Mouse (Mus musculus) hematopoietic stem cell, adult 5-6 weeks (primary cell): ENCODE results near the gene Mmd2. TPM values are rescaled to one million over a fixed set of nuclear protein-coding genes. Genes with fewer than 3 reads are reported as not detected.
A peak's percentile ranks its signal among the peaks of the same experiment; 100 is the strongest.

Experiments
- ATAC-seq, 2 experiments: fragments of 125-278 bp in 1 of 2; replicated peaks in 1 of 2; 2 replicates each; pipeline ENCODE4 v1.8.0; 2016 to 2017; ENCODE audit warnings: inconsistent platforms in 2 of 2, mild to moderate bottlenecking in 2 of 2, moderate number of reproducible peaks in 2 of 2, low read depth in 1 of 2, moderate TSS enrichment in 1 of 2; ENCODE audit not compliant: low FRiP score in 2 of 2, poor library complexity in 2 of 2, severe bottlenecking in 2 of 2, insufficient read depth in 1 of 2, low TSS enrichment in 1 of 2
- total RNA-seq: library from RNA; stranded (forward); fragments of 172-1452, 232-1000 nt; gene quantifications from 2 replicates; pipeline ENCODE4 v1.2.3, GENCODE M21; 2017

Mmd2 gene
- total RNA-seq, 1 experiment from 2014 or later = not detected

GRCm38 (mm10) chr5:142616326-142616725, 7.7 kb upstream of the Mmd2 start:
- no peak for ATAC-seq

DNA sequence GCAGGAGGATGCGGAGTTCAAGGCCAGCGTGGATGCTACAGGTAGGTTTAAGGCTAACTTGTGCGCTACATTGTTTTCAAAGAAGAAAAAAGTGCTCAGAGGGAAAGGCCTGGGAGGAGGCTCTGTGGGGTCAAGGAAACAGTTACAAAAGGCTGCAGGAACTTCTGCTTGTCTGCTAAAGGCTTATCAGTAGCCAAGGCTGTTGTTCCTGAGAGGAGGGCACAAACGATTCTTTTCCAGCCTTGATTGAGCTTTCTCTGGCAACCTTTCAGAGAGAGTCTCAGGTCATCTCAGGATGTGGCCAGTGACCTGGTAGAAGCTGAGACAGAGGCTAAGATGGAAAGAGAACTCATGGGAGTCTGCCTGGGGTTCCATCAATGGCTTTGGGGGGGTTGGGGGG, 7.0 kb upstream of the Mmd2 start:
- no peak for ATAC-seq

DNA sequence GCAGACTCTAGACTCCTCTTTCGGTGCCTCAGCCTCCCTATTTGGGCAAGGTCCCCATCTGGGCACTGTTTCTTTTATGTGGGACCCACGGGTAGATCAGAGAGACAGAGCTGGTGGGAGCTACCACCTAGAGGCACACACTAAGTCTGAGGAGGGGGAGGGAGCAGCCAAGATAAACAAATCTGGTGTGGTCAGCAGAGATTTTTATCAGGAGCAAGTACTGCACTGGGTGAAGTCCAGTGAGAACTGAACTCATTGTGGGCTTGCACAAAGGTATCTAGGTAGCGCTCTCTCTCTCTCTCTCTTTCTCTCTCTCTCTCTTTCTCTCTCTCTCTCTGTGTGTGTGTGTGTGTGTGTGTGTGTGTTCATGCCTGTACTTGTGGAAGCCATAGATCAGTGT, 5.9 kb upstream of the Mmd2 start:
- no peak for ATAC-seq

- no peak for ATAC-seq
These were observed 1.8 kb upstream of the Mmd2 start for GRCm38 (mm10) chr5:142610362-142610761.

DNA sequence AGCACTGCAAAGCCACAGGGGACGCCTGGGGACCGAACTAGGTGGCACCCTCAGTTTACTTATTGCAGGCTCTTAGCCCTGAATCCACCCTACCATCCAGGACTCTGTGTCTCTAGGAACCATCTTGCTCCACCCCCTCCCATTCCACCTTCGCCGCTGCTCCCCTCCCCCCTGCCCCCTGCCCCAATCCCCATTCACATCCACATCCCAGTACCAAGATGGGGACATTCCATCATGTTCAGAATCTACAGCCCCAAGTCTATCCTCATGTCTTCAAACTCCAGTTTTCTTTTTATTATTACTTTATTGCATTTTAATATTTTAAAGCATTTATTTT, 357 bp upstream of the Mmd2 start:
- no peak for ATAC-seq

DNA sequence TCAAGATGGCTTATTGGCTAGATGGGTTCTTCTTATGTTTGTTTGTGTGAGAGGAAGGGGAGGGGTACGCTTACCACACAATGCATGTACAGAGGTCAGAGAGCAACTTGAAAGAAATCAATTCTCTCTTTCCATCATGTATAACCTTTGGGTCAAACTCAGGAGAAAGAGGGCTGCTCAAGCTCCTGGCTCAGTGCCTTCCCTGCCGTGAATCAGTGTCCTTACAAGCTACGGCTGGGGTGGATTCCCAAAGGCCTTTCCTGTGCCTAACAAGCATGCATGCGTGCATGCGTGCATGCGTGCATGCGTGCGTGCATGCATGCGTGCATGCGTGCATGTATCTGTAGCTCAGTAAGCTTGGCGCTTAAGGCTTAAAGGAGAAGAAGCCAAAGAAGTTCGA, 3.3 kb downstream of the Mmd2 start:
- ATAC-seq = no peak

- ATAC-seq = no peak
These were observed 4.2 kb downstream of the Mmd2 start for GRCm38 (mm10) chr5:142604379-142604778.

GRCm38 (mm10) chr5:142597648-142598390, 10.8 kb downstream of the Mmd2 start:
- no peak for ATAC-seq

DNA sequence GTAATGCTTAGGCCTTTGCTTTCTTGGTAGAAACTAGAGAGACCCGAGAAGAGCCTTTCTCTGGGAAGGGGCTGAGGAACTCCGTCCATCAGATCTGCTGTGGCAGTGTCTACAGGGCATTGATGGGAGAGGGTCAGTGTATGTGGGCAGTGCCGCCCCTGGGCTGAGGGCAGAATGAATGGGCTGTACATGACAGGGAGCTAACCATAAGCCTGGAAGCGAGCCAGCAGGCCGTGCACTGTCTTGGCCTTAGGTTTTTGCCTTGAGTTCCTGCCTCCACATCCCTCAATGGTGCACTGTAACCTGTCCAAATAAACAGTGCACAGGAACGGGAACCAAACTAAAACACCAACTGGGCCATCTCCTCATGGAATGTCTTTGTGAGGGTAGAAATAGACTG, 11.9 kb downstream of the Mmd2 start:
- ATAC-seq = no peak

- ATAC-seq = no peak
These were observed 12.9 kb downstream of the Mmd2 start for GRCm38 (mm10) chr5:142595698-142596097.

- ATAC-seq = no peak
These were observed 17.5 kb downstream of the Mmd2 start for GRCm38 (mm10) chr5:142590953-142591616.

DNA sequence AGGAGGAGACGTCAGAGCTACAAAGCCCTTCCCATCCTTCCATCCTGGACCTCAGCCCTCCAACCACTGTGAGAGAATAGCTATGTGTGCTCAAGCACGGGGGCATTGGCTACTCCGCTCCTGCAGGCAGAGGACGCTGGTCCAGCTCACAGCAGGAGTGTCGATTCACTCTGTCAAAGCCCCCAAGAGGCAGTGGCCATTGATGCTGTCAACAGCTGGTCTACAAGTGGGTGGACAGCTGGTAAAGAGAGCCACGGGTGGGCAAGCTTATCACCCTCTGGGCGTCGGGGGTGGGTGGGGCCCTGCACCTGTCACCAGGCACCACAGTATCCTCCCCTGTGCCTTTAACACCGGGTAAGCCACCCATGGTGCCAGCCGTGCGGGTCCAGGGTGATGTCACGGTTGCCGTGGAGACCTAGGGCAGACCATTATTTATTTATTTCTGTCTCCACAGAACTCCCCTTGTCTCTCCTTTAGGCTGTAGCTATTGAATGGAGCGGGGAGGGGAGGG, 24.9 kb downstream of the Mmd2 start:
- no peak for ATAC-seq

DNA sequence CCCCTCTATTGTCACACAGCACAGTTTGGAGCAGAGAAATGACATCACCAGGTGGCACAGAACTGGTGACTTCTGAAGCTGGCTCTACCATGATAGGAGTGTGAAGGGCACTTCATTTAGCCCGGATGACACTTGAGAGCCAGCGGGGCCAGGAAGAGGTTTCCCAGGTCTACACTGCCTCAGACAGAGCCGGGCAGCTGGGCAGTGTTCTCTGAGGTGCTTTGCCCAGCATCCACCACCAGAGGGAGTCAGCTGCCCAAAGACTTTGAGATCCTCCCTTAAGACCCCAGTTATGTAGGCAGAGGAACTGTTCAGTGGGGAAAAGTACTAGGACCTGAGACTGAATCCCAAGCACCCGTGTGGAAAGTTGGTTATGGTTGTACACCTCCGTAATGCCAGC, 27.1 kb downstream of the Mmd2 start:
- peak; percentile 65 to 71; a peak in 1 of 4 replicates for ATAC-seq

DNA sequence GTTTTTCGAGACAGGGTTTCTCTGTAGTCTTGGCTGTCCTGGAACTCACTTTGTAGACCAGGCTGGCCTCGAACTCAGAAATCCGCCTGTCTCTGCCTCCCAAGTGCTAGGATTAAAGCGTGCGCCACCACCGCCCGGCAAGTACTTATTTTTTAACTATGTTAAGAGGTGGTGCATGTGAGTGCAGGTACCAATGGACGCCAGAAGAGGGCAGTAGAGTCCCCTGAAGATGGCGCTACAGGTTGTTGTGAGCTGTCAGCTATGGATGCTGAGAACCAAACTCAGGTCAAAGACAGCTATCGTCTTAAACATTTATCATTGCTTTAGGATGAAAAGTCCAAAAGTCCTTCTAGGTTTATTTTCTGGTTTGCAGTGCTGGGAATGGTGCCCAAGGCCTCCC, 30.4 kb downstream of the Mmd2 start:
- no peak for ATAC-seq

- no peak for ATAC-seq
These were observed 31.8 kb downstream of the Mmd2 start for GRCm38 (mm10) chr5:142576832-142577231.

GRCm38 (mm10) chr5:142574323-142575057, 34.1 kb downstream of the Mmd2 start:
- ATAC-seq = no peak

GRCm38 (mm10) chr5:142564606-142565005, 44.0 kb downstream of the Mmd2 start:
- no peak for ATAC-seq

DNA sequence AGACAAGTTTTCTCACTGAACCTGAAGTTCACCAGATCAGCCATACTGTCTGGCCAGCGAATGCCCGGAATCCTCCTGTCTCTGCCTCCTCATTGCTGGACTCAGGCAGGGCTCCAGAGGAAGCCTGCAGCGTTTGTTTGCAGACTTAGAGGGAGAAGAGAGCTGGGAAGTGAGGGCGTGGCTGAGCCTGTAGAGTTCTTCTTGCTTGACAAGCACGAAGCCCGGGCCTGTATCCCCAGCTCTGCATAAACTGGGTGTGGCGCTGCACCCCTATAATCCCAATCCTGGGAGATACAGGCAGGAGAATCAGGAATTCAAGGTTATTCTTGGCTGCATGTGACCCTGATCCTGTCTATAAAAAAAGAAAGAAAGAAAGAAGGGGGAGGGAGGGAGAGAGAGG, 48.3 kb downstream of the Mmd2 start:
- ATAC-seq = no peak
